10 mouse cellular contexts compared by ENCODE assay signal in the genomic region with DNA sequence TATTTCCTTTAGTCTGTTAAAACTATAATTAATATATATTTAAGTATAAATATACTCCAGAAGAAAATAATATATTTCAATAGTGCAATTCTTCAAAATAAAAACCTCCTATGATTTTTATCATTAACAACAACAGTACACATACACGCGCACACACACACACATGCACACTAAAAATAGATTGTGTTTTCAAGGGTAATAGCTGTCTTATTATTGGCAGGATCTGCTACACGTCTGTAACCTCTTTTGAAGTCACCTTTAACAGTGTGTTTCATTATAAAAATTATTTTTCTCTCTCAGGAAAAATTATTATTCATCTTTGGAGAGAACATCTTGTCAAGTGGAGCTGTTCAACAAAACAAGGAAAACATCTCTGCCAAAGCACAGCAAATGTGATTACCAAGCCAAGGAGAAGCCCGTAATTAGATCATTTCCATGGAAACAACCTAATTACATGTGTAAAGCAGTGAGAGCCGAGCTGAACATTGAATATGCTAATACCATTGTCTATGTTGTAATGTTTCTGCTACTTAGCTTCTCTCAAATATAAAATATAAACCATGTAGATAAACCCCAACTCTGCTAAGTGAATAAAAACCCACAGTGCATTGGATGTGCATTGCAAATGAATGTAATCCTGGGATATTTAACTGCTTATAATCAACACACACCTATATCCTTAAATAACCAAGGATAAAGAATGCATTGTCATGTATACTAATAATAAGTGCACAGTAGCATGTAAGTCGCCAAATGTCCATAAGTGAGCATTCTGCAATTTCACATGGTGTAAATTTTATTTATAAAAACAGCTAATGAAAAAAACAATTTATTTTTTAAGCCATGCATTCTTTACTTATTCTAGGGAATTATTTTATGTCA.
DNase-seq lines count a peak whose midpoint lies in the region; ATAC-seq lines count a peak whose summit lies in the region.
"Had no signal": no experiment of that assay in that cellular context is flagged by ENCODE, and none has a peak within 500 bp of the region (broad histone marks: within the 10 kb centered on the region; RNA-seq: fewer than 3 reads in every experiment).

No protein-coding gene starts in this region.

- peak; percentile 94 for ATAC-seq in hindbrain, embryonic 16.5 days
- peak; percentile 83 for ATAC-seq in neural tube, embryonic 13.5 days (ENCODE audit: low read depth)

- no peak overlapping the region for H3K27ac ChIP-seq in hindbrain, embryonic 16.5 days (ENCODE audit: low read depth, low read length)
- H3K27ac ChIP-seq in neural tube, embryonic 13.5 days (replicated peaks), result peak overlapping the region; percentile 64

- H3K27me3 ChIP-seq in hindbrain, embryonic 16.5 days (replicated peaks; ENCODE audit: control insufficient read depth, insufficient read depth, low read length), result no peaks in the 10 kb centered on the region
- H3K27me3 ChIP-seq in neural tube, embryonic 13.5 days, result no peaks in the 10 kb centered on the region
- H3K27me3 ChIP-seq: CH12.LX had no signal

- intact Hi-C loops in heart, postnatal 14 days (cut with DNase I), result no loop called here

- H3K4me2 ChIP-seq in hindbrain, embryonic 16.5 days (ENCODE audit: low read length), result no peak overlapping the region
- no peak overlapping the region for H3K4me2 ChIP-seq in neural tube, embryonic 13.5 days
- H3K4me2 ChIP-seq: lung, embryonic 14.5 days had no signal

- WGBS in hindbrain, embryonic 16.5 days, result 44% methylated on average over 6 of the region's 6 CpGs
- 56% methylated on average over 6 of the region's 6 CpGs for WGBS in neural tube, embryonic 13.5 days

- no peak overlapping the region for H3K4me3 ChIP-seq in hindbrain, embryonic 16.5 days (ENCODE audit: low read length)
- no peak overlapping the region for H3K4me3 ChIP-seq in neural tube, embryonic 13.5 days

- DNase-seq in heart, adult 8-10 months (ENCODE audit: low spot score), result peak; percentile 23
- DNase-seq in heart, postnatal 4 days, result no peak
- DNase-seq in cerebellum, postnatal 14 days, result peak; percentile 32 to 64
- DNase-seq in kidney, postnatal 4 days, result no peak
- no peak for DNase-seq in heart, postnatal 14 days
- DNase-seq: heart, adult 18-20 months; lung, embryonic 14.5 days had no signal

- no peak overlapping the region for H3K9ac ChIP-seq in hindbrain, embryonic 16.5 days (ENCODE audit: low read depth, low read length)
- no peak overlapping the region for H3K9ac ChIP-seq in neural tube, embryonic 13.5 days
- H3K9ac ChIP-seq: lung, embryonic 14.5 days had no signal

- peaks cover 7% of the 10 kb centered on the region for H3K4me1 ChIP-seq in hindbrain, embryonic 16.5 days (ENCODE audit: control insufficient read depth, insufficient read depth, low read depth, low read length)
- peaks cover 5% of the 10 kb centered on the region for H3K4me1 ChIP-seq in neural tube, embryonic 13.5 days (replicated peaks)

- H3K9me3 ChIP-seq in hindbrain, embryonic 16.5 days (ENCODE audit: control insufficient read depth, low read length), result no peaks in the 10 kb centered on the region
- no peaks in the 10 kb centered on the region for H3K9me3 ChIP-seq in neural tube, embryonic 13.5 days

- H3K36me3 ChIP-seq in hindbrain, embryonic 16.5 days (ENCODE audit: control insufficient read depth, insufficient read depth, low read length), result no peaks in the 10 kb centered on the region
- no peaks in the 10 kb centered on the region for H3K36me3 ChIP-seq in neural tube, embryonic 13.5 days

Comparison
In these comparisons a context has a peak if more than half of its experiments do, and no peak if none do; other contexts are left out.
1. DNase-seq: peak in heart, adult 8-10 months (single experiment) and cerebellum, postnatal 14 days (2 of 2); none in heart, postnatal 4 days (single experiment), kidney, postnatal 4 days (0 of 2) and heart, postnatal 14 days (0 of 2).